Mouse (Mus musculus): ENCODE results near the gene Tex33.

Gene Tex33

GRCm38 (mm10) chr15:78416937-78417336 is 21.2 kb upstream of the Tex33 start:
- DNase-seq (ENCODE audit: low read depth in 2 of 2, low spot score in 2 of 2), result no peak

GRCm38 (mm10) chr15:78414157-78414556 is 18.4 kb upstream of the Tex33 start:
- no peak for DNase-seq (ENCODE audit: low read depth in 2 of 2, low spot score in 2 of 2)

- DNase-seq (ENCODE audit: low read depth in 2 of 2, low spot score in 2 of 2), result no peak
These were observed 18.0 kb upstream of the Tex33 start for GRCm38 (mm10) chr15:78413719-78414117.

- no peak for DNase-seq (ENCODE audit: low read depth in 2 of 2, low spot score in 2 of 2)
These were observed 17.5 kb upstream of the Tex33 start for GRCm38 (mm10) chr15:78413083-78413718.

GRCm38 (mm10) chr15:78409570-78410052 is 13.9 kb upstream of the Tex33 start:
- no peak for DNase-seq (ENCODE audit: low read depth in 2 of 2, low spot score in 2 of 2)

GRCm38 (mm10) chr15:78406293-78406934 is 10.7 kb upstream of the Tex33 start, which contains the start of gene Mpst:
Gene Mpst (plus strand): TSS chr15:78406416.
- DNase-seq (ENCODE audit: low read depth in 2 of 2, low spot score in 2 of 2), result peak; percentile 76 to 88

- peak in 1 of 2 experiments; percentile 17 for DNase-seq (ENCODE audit: low read depth in 2 of 2, low spot score in 2 of 2)
These were observed 10.0 kb upstream of the Tex33 start, which contains the start of gene Tst for GRCm38 (mm10) chr15:78405517-78406211. Gene Tst (minus strand): TSS chr15:78405907.

GRCm38 (mm10) chr15:78405098-78405497 is 9.4 kb upstream of the Tex33 start:
- DNase-seq (ENCODE audit: low read depth in 2 of 2, low spot score in 2 of 2), result no peak

GRCm38 (mm10) chr15:78403896-78404295 is 8.2 kb upstream of the Tex33 start:
- DNase-seq (ENCODE audit: low read depth in 2 of 2, low spot score in 2 of 2), result no peak

GRCm38 (mm10) chr15:78403301-78403741 is 7.6 kb upstream of the Tex33 start:
- no peak for DNase-seq (ENCODE audit: low read depth in 2 of 2, low spot score in 2 of 2)

- DNase-seq (ENCODE audit: low read depth in 2 of 2, low spot score in 2 of 2), result no peak
These were observed 6.7 kb upstream of the Tex33 start for GRCm38 (mm10) chr15:78402423-78402822.

- DNase-seq (ENCODE audit: low read depth in 2 of 2, low spot score in 2 of 2), result no peak
These were observed 6.2 kb upstream of the Tex33 start for GRCm38 (mm10) chr15:78401921-78402320.

GRCm38 (mm10) chr15:78401345-78401744 is 5.6 kb upstream of the Tex33 start:
- no peak for DNase-seq (ENCODE audit: low read depth in 2 of 2, low spot score in 2 of 2)

GRCm38 (mm10) chr15:78390855-78391254 is 4.9 kb downstream of the Tex33 start:
- no peak for DNase-seq (ENCODE audit: low read depth in 2 of 2, low spot score in 2 of 2)

- DNase-seq (ENCODE audit: low read depth in 2 of 2, low spot score in 2 of 2), result no peak
These were observed 10.1 kb downstream of the Tex33 start for GRCm38 (mm10) chr15:78385564-78385963.

- no peak for DNase-seq (ENCODE audit: low read depth in 2 of 2, low spot score in 2 of 2)
These were observed 11.2 kb downstream of the Tex33 start for GRCm38 (mm10) chr15:78384220-78385116.

- DNase-seq (ENCODE audit: low read depth in 2 of 2, low spot score in 2 of 2), result no peak
These were observed 12.1 kb downstream of the Tex33 start for GRCm38 (mm10) chr15:78383450-78384219.

- DNase-seq (ENCODE audit: low read depth in 2 of 2, low spot score in 2 of 2), result no peak
These were observed 13.6 kb downstream of the Tex33 start for GRCm38 (mm10) chr15:78382115-78382514.

- DNase-seq (ENCODE audit: low read depth in 2 of 2, low spot score in 2 of 2), result no peak
These were observed 15.0 kb downstream of the Tex33 start for GRCm38 (mm10) chr15:78380741-78381140.

GRCm38 (mm10) chr15:78380208-78380607 is 15.5 kb downstream of the Tex33 start:
- no peak for DNase-seq (ENCODE audit: low read depth in 2 of 2, low spot score in 2 of 2)
